Mouse (Mus musculus): ENCODE results near the gene Klc1.

- TF ChIP-seq CTCF (IDR thresholded peaks at IDR 0.05; ENCODE audit: control insufficient read depth, insufficient read depth, insufficient read length) (no peak), USF1 (IDR thresholded peaks at IDR 0.05; ENCODE audit: low read depth) (no peak)
Measured at GRCm38 (mm10) chr12:111845953-111846352, 87.3 kb downstream of the Klc1 start.
